Mouse (Mus musculus): ENCODE results near the gene Taldo1. TPM values are rescaled to one million over a fixed set of nuclear protein-coding genes. Genes with fewer than 3 reads are reported as not detected.

Gene Taldo1
- polyA plus RNA-seq, 1 experiment from 2014 or later = 318 TPM

- 76% methylated on average over 1 of the region's 1 CpGs for WGBS
- H3K9me3 ChIP-seq = no peaks in the 10 kb centered on the region
- no peak for ATAC-seq (ENCODE audit: insufficient number of reproducible peaks, insufficient read depth, low FRiP score, low TSS enrichment, low read depth)
- peaks cover 8% of the 10 kb centered on the region for H3K4me1 ChIP-seq (replicated peaks)
- no peak overlapping the region for H3K27ac ChIP-seq
- no peak overlapping the region for H3K9ac ChIP-seq (replicated peaks)
- H3K4me3 ChIP-seq (replicated peaks) = no peak overlapping the region
- H3K36me3 ChIP-seq = peaks cover 47% of the 10 kb centered on the region
- H3K4me2 ChIP-seq = no peak overlapping the region
- H3K27me3 ChIP-seq = no peaks in the 10 kb centered on the region
Measured at GRCm38 (mm10) chr7:141411667-141412066, 19.7 kb downstream of the Taldo1 start.

DNA sequence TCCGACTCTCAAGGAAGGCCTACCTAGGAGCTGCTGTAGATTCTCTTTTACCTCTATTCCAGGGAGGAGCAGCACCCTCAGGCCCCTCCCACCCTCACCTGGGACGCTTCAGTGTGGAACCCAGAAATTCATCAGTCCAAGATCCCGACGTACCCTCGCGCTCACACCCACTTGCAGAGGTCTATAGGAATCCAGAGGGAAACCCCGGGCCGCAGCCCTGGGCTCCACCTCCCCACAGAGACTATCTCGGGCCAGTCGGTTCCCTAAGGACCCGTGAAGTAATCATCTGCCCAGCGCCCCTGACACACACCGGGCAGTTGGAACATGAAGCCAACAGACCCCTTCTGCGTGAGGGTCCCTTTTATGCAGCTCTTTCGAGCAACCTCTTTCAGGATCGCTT lies 21.3 kb downstream of the Taldo1 start:
- peak; percentile 5; the same call in 1 of the 2 replicates for ATAC-seq (ENCODE audit: insufficient number of reproducible peaks, insufficient read depth, low FRiP score, low TSS enrichment, low read depth)

GRCm38 (mm10) chr7:141413809-141414584 lies 22.0 kb downstream of the Taldo1 start, which contains the start of gene Gatd1:
TSS of gene Gatd1 (minus strand) at chr7:141414136.
- Histone ChIP-seq H3K27ac (peak within 1 kb of the TSS; percentile 82), H3K27me3 (0 out of 2 replicates have a peak, but pooled peaks cover 3% of the 10 kb centered on the region), H3K9me3 (no peaks in the 10 kb centered on the region), H3K4me1 (replicated peaks) (peaks cover 12% of the 10 kb centered on the region), H3K4me2 (peak within 1 kb of the TSS; percentile 92), H3K4me3 (replicated peaks) (peak within 1 kb of the TSS; percentile 80), H3K9ac (replicated peaks) (peak within 1 kb of the TSS; percentile 86), H3K36me3 (peaks cover 30% of the 10 kb centered on the region)
- peak; percentile 82 for ATAC-seq (ENCODE audit: insufficient number of reproducible peaks, insufficient read depth, low FRiP score, low TSS enrichment, low read depth)
- WGBS = under 1% methylated on average over 56 of the region's 56 CpGs

More for the DNA sequence above, 21.3 kb downstream of the Taldo1 start:
- H3K4me3 ChIP-seq (replicated peaks) = peak overlapping the region; percentile 80
- H3K9me3 ChIP-seq = no peaks in the 10 kb centered on the region
- peak overlapping the region; percentile 82 for H3K27ac ChIP-seq
- peaks cover 37% of the 10 kb centered on the region for H3K36me3 ChIP-seq
- peaks cover 8% of the 10 kb centered on the region for H3K4me1 ChIP-seq (replicated peaks)
- H3K9ac ChIP-seq (replicated peaks) = peak overlapping the region; percentile 86
- H3K4me2 ChIP-seq = peak overlapping the region; percentile 92
- WGBS = 3% methylated on average over 16 of the region's 16 CpGs
- H3K27me3 ChIP-seq = 0 out of 2 replicates have a peak, but pooled peaks cover 3% of the 10 kb centered on the region

DNA sequence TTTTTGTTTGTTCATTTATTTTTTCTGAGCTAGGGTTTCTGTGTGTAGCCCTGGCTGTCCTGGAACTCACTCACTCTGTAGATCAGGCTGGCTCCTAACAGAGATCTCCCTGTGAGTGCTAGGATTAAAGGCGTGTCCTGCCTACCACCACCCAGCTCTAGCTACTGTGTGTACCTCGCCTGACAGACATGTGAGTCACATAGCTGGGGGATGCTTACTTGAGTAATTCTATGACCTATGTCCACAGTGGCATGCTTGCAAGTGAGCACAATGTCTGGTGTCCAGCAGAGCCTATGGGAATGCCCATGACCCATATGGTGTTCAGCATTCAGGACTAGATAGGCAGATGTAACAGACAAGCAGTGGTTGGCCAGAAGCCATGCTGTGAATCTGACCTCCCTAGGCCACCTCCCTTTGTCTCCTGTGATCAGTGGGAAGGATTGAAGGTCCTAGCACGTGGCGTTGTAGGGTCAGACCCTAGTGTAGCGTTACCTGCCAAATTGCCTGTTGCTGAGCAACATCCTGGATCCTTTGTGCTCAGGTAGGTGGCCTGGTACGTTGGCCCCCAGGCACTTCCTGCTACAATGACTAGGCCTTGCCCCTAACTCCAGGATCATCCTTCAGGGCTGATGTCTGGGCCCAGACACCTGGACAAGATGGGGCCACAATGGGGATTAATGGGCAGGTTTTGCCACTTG lies 24.3 kb downstream of the Taldo1 start:
- Histone ChIP-seq H3K4me2 (no peak overlapping the region), H3K4me1 (replicated peaks) (peaks cover 13% of the 10 kb centered on the region; the same call in 1 of the 2 replicates), H3K27me3 (0 out of 2 replicates have a peak, but pooled peaks cover 3% of the 10 kb centered on the region), H3K27ac (no peak overlapping the region), H3K36me3 (peaks cover 7% of the 10 kb centered on the region; the same call in 1 of the 2 replicates), H3K9me3 (no peaks in the 10 kb centered on the region), H3K4me3 (replicated peaks) (no peak overlapping the region), H3K9ac (replicated peaks) (no peak overlapping the region)
- no peak for ATAC-seq (ENCODE audit: insufficient number of reproducible peaks, insufficient read depth, low FRiP score, low TSS enrichment, low read depth)
- WGBS = 86% methylated on average over 6 of the region's 6 CpGs

DNA sequence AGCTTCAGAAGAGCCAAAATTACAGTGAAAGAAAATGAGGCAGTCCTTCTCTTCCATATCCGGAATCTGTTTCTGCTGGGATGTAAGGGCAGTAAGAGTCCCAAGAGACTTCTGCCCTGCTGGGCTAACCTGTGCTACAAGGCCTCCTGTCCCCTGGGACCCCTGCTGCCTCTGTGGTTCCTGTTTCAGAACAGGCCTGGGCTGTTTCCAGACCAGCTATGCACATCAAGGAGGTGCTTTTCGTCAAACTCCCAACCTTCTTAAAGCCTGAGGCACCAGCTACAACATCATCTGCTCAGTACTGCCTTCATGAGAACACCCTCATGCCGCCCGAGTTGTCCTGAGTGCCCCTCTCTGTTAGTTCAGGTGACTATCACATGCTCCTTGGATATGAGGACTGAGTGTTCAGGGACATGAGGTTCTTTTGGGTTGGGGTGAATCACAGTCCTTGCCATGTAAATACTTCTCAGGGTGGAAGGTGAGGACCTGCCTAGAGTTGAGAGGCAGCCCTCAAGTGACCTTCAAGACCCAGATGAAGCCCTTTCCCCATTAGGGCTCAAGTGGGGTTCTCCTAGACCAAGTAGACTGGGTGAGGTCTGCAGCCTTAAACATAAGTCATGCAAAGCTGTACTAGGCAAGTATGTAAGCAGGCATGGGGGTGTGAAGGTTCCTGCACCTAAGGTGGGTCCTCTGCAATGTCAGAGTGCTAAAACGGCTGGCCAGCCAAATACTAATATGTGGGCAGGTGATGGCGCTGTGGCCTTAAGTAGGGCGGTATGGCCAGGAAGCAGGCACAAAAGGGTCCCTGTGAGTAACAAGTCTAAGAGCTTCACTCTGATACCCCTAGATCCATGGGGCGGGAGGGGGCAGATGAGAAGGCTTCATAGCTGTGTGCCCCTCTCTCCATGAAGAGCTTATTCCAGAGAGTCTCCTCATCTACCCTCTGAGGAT lies 26.0 kb downstream of the Taldo1 start:
- Histone ChIP-seq H3K9me3 (no peaks in the 10 kb centered on the region), H3K4me3 (replicated peaks) (no peak overlapping the region), H3K4me1 (replicated peaks) (peaks cover 9% of the 10 kb centered on the region; the same call in 1 of the 2 replicates), H3K27me3 (0 out of 2 replicates have a peak, but pooled peaks cover 3% of the 10 kb centered on the region), H3K4me2 (no peak overlapping the region), H3K36me3 (no peaks in the 10 kb centered on the region), H3K9ac (replicated peaks) (no peak overlapping the region), H3K27ac (no peak overlapping the region)
- WGBS = 73% methylated on average over 8 of the region's 8 CpGs
- no peak for ATAC-seq (ENCODE audit: insufficient number of reproducible peaks, insufficient read depth, low FRiP score, low TSS enrichment, low read depth)

- Histone ChIP-seq H3K9ac (replicated peaks) (no peak overlapping the region), H3K27me3 (0 out of 2 replicates have a peak, but pooled peaks cover 3% of the 10 kb centered on the region), H3K4me2 (no peak overlapping the region), H3K27ac (no peak overlapping the region), H3K36me3 (no peaks in the 10 kb centered on the region), H3K9me3 (no peaks in the 10 kb centered on the region), H3K4me1 (replicated peaks) (peaks cover 5% of the 10 kb centered on the region; the same call in 1 of the 2 replicates), H3K4me3 (replicated peaks) (no peak overlapping the region)
- 48% methylated on average over 7 of the region's 7 CpGs for WGBS
- no peak for ATAC-seq (ENCODE audit: insufficient number of reproducible peaks, insufficient read depth, low FRiP score, low TSS enrichment, low read depth)
Measured at GRCm38 (mm10) chr7:141418970-141419369, 27.0 kb downstream of the Taldo1 start.

DNA sequence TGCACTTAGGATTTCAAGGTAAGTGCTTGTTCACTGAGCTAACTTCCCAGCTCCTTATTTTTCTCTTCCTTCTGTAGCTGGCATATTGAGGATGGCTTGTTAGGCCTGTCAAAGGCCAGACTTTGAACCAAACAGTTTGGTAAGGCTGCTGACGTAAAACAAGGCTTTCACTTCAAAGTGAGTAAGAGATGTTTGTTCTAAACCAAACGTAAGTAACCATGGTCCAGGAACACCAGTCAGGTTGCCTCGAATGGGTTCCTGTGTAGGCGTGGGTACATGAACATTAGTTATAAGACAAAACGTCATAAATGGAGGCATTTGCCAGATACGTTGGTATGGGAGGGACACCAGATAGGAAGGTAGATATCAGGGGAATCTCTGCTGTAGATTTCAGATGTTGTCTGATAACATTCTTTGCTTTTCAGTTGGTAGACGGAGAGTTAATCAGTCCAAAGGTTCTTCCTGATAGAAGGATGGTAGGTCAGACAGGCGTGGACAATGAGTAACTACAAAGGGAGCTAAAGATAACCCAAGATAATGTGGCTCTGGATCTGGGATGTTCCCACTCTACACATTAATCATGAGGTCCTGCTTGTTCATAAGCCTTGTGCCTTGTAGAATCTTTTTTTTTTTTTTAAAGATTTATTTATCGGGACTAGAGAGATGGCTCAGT lies 28.2 kb downstream of the Taldo1 start:
- Histone ChIP-seq H3K27me3 (0 out of 2 replicates have a peak, but pooled peaks cover 3% of the 10 kb centered on the region), H3K9me3 (no peaks in the 10 kb centered on the region), H3K4me1 (replicated peaks) (peaks cover 5% of the 10 kb centered on the region; the same call in 1 of the 2 replicates), H3K27ac (no peak overlapping the region), H3K4me3 (replicated peaks) (no peak overlapping the region), H3K36me3 (no peaks in the 10 kb centered on the region), H3K9ac (replicated peaks) (no peak overlapping the region), H3K4me2 (no peak overlapping the region)
- ATAC-seq (ENCODE audit: insufficient number of reproducible peaks, insufficient read depth, low FRiP score, low TSS enrichment, low read depth) = no peak
- 78% methylated on average over 9 of the region's 9 CpGs for WGBS

- 72% methylated on average over 4 of the region's 4 CpGs for WGBS
- ATAC-seq (ENCODE audit: insufficient number of reproducible peaks, insufficient read depth, low FRiP score, low TSS enrichment, low read depth) = no peak
Measured at GRCm38 (mm10) chr7:141423811-141424210, 31.8 kb downstream of the Taldo1 start.

DNA sequence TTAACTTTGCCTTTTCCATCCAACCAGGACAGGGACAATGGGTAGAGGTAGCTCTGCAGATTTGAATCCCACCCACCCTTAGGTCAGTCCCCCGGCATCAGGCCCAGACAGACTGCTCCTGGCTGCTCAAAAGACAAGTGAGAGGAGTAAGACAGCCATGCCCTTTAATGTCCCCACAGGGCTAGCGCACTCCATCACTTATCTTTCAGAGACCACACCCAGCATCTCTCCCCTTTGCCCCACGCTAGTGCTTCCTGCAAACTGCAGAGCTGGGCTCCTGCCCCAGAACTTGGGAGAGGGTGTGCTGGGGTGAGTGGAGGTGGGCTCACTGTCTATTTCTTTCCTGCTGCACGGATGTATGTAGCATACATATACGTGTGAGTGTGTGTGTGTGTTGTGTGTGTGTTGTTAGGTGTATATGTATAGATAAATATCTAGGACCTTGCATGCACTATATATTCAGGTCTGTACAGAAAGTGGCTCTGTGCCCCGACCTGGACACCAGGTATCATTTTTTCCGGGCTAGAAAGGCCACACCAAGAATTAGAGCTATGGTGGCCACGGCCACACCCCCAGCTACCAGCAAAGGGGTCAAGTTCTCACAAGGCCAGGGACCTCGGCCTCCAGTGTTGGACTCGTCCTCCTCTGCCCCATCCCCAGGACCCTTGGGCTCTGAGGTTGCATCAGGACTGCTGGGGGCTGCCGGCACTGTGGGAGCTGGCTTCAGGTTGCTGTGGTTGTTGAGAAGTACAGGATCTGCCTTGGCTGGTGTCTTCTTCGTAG lies 35.1 kb downstream of the Taldo1 start:
- H3K27ac ChIP-seq = no peak overlapping the region
- ATAC-seq (ENCODE audit: insufficient number of reproducible peaks, insufficient read depth, low FRiP score, low TSS enrichment, low read depth) = no peak
- WGBS = 76% methylated on average over 12 of the region's 12 CpGs
- H3K9ac ChIP-seq (replicated peaks) = no peak overlapping the region
- peaks cover 13% of the 10 kb centered on the region for H3K4me1 ChIP-seq (replicated peaks)
- no peak overlapping the region for H3K4me2 ChIP-seq
- H3K4me3 ChIP-seq (replicated peaks) = no peak overlapping the region
- peaks cover 30% of the 10 kb centered on the region for H3K36me3 ChIP-seq
- H3K27me3 ChIP-seq = no peaks in the 10 kb centered on the region
- H3K9me3 ChIP-seq = no peaks in the 10 kb centered on the region

More at GRCm38 (mm10) chr7:141423811-141424210, 31.8 kb downstream of the Taldo1 start:
- no peak overlapping the region for H3K4me3 ChIP-seq (replicated peaks)
- H3K9ac ChIP-seq (replicated peaks) = no peak overlapping the region
- peaks cover 7% of the 10 kb centered on the region; the same call in 1 of the 2 replicates for H3K36me3 ChIP-seq
- H3K27me3 ChIP-seq = no peaks in the 10 kb centered on the region
- H3K9me3 ChIP-seq = no peaks in the 10 kb centered on the region
- peaks cover 6% of the 10 kb centered on the region for H3K4me1 ChIP-seq (replicated peaks)
- no peak overlapping the region for H3K27ac ChIP-seq
- H3K4me2 ChIP-seq = no peak overlapping the region
